Mouse (Mus musculus) bone marrow macrophage, adult 2 months (primary cell): ENCODE data around the gene Tbx3. TPM values are rescaled to one million over a fixed set of nuclear protein-coding genes. Genes with fewer than 3 reads are reported as not detected.

Source experiments
- H3K27ac ChIP-seq: 2 replicates; pipeline ENCODE4 v1.5.1; 2012; ENCODE audit warnings: low read depth, low read length; ENCODE audit not compliant: insufficient read depth
- H3K4me1 ChIP-seq: 2 replicates; pipeline ENCODE4 v1.6.1; 2012; ENCODE audit warnings: low read length; ENCODE audit not compliant: control insufficient read depth, insufficient read depth
- H3K4me3 ChIP-seq: 2 replicates; pipeline ENCODE4 v1.5.1; 2012; ENCODE audit warnings: mild to moderate bottlenecking, low read length, moderate library complexity; ENCODE audit not compliant: insufficient read depth
- CTCF ChIP-seq: IDR thresholded peaks from 2 replicates; pipeline ENCODE4 v1.5.1; 2012; ENCODE audit warnings: low read depth, mild to moderate bottlenecking, low read length, moderate library complexity
- POLR2A ChIP-seq: IDR thresholded peaks from 2 replicates; pipeline ENCODE4 v1.6.1; 2012; ENCODE audit warnings: mild to moderate bottlenecking, low read depth, low read length, borderline replicate concordance
- polyA plus RNA-seq: library from polyadenylated mRNA; stranded (reverse); fragments of >200 nt; gene quantifications from 2 replicates; pipeline ENCODE4 v1.2.4, GENCODE M21; 2012; ENCODE audit not compliant: missing spikeins, insufficient read depth, insufficient read length

The Tbx3 gene
- polyA plus RNA-seq, 1 experiment, result not detected

DNA sequence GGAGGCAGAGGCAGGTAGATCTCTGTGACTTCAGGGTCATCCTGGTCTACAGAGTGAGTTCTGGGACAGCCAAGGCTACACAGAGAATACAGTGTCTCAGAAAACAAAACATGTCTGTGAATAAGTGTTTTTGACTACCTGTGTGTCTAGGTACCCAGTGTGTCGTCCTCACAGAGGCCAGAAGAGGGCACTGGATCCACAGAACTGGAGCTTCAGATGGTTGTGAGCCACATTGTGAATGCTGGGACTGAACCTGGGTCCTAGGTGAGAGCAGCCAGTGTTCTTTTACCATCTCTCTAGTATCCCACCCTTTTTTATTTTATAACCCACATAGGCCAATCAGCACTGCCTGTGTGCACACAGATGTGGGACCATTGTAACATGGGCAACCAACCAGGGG is 32.6 kb downstream of the Tbx3 start:
- Histone ChIP-seq H3K27ac (no peak overlapping the region), H3K4me1 (no peaks in the 10 kb centered on the region), H3K4me3 (no peak overlapping the region)
- TF ChIP-seq POLR2A, result no peak
- no peak for TF ChIP-seq CTCF

DNA sequence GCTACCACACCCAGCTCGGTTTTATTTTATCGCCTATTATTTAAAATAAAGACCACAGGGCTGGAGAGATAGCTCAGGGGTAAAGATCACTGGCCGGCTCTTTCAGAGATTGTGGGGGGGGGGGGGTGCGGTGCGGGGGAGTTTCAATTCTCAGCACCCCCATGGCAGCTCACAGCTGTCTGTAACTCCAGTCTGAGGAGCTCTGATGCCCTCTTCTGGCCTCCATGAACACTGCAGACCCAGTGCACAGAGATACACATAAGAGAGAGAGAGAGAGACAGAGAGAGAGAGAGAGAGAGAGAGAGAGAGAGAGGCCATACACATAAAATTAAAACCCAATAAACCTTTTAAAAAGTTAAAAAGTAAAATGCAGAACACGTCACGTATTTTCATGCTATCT is 34.4 kb downstream of the Tbx3 start:
- no peaks in the 10 kb centered on the region for H3K4me1 ChIP-seq
- H3K4me3 ChIP-seq, result no peak overlapping the region
- no peak for TF ChIP-seq POLR2A
- no peak for TF ChIP-seq CTCF
- no peak overlapping the region for H3K27ac ChIP-seq

DNA sequence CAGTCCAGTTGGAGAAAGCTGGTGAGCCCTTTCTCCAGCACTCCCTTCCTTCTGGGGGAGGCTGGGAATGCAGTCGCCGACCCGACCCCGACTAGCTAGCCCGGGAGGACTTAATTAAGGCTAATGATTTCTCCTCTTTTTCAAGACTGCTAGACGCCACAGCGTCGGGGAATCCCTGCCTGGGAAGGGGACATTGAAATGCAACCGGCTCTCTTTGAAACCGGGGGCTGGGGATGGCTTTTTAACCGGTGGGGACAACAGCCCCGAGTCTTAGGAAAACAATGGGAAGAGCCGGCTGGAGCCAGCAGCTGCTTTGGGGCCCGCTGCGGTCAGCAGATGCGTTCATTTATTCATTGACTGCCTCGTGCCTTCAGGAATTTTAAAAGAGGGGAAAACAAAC is 36.0 kb downstream of the Tbx3 start:
- H3K4me3 ChIP-seq, result no peak overlapping the region

DNA sequence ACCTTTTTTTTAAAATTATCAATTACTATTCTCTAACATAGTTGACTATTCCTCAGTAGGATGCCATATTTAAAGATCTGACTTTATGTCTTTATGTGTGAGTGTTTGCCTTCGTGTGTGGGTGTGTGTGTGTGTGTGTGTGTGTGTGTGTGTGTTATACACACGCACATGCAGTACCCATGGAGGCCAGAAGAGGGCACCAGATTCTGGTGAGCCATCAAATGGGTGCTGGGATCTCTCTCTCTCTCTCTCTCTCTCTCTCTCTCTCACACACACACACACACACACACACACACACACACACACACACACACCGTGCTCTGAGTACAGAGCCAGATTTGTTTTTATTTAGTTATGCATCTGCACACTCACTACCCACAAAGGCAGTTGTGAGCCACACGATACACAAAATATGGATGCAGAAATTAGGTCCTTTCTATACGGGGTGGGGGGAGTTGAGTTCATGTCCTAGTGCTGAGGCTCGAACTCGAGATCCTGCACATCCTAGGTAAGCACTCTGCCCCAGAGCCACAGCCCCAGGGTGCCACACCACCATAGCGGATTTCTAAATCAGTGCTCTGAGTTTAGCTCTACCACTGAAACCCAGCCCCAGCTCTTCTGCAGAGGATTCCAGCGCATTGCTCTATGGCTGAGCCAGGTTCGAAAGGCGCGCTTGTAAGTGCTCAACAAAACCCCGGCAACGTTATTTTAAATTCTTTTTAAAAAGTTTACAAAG is 38.5 kb downstream of the Tbx3 start:
- no peak for TF ChIP-seq POLR2A
- TF ChIP-seq CTCF, result no peak
- H3K4me1 ChIP-seq, result no peaks in the 10 kb centered on the region

More for the DNA sequence above, 36.0 kb downstream of the Tbx3 start:
- Histone ChIP-seq H3K4me1 (no peaks in the 10 kb centered on the region), H3K27ac (no peak overlapping the region)
- TF ChIP-seq POLR2A (no peak), CTCF (no peak)

DNA sequence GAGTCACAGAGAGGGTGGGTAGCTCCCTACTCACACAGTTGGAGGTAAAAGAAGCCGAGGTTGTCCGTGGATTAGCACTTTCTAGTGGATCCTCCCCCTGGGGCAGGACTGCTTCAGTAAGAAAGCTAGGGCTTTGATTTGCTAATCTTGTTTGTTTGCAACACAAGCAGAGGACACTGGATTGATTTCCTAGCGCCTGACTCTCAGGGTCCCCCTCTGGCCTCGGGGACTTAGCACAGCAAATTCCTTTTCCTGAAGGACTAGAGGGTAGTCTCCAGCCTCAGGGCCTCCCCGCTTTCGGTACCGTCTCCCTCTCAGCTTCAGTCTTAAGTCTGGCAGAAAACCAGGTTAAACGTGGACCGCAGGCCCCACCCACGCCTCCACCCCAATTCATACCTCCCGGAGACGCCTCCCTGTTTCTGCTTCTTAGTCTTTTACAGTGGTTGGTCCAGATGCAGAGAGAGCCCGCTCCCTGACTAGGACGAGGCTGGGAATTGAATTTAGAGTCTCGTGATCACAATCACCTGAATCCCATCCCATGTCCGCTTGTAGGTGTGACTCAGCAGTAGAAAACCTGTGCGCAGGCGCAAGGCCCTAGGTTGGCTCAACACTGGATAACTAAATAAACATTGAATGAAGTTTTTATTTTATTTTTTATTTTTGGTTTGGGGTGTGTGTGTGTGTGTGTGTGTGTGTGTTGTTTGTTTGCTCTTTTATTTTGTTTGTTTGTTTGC is 39.5 kb downstream of the Tbx3 start:
- H3K4me3 ChIP-seq, result no peak overlapping the region
- TF ChIP-seq CTCF (no peak), POLR2A (no peak)
- no peaks in the 10 kb centered on the region for H3K4me1 ChIP-seq
- H3K27ac ChIP-seq, result no peak overlapping the region

More for the DNA sequence above, 38.5 kb downstream of the Tbx3 start:
- Histone ChIP-seq H3K27ac (no peak overlapping the region), H3K4me3 (no peak overlapping the region)

DNA sequence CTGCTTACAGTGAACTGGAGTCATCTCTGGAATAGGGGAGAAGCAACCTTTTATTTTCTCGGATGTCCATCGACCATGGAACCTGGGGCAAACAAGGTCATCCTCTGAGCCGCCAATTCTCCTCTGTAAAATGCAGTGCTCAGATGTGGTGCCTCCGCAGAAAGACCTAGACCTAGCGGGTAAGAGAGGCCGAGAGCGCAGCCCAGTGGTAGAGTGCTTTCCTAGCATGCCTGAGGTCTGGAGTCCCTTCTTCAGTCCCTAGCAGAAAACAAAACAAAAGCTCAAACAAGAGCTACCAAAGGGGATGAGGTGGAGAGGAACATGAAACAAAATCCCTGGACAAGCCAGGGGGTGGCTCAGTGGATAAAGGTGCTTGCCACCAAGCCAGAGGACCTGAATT is 40.3 kb downstream of the Tbx3 start:
- TF ChIP-seq CTCF (no peak), POLR2A (no peak)
- H3K4me1 ChIP-seq, result no peaks in the 10 kb centered on the region
- no peak overlapping the region for H3K27ac ChIP-seq
- H3K4me3 ChIP-seq, result no peak overlapping the region

DNA sequence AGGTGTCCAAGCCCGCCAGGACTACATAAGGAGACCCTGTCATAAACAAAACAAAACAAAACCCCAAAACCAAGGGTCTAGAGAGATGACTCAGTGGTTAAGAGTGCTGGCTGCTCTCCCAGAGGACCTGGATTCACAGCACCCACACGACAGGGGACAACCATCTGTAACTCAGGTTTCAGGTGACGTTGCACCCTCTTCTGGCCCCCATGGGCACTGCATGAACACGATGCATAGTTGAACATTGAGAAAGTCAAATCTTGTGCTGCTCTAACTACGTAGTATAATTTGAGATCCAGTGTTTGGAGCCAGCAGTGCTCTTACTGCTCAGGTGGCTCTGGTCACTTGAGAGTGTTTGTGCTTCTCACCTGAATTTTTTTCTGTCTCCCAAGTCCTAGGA is 41.2 kb downstream of the Tbx3 start:
- H3K4me3 ChIP-seq, result no peak overlapping the region
- TF ChIP-seq POLR2A, result no peak

DNA sequence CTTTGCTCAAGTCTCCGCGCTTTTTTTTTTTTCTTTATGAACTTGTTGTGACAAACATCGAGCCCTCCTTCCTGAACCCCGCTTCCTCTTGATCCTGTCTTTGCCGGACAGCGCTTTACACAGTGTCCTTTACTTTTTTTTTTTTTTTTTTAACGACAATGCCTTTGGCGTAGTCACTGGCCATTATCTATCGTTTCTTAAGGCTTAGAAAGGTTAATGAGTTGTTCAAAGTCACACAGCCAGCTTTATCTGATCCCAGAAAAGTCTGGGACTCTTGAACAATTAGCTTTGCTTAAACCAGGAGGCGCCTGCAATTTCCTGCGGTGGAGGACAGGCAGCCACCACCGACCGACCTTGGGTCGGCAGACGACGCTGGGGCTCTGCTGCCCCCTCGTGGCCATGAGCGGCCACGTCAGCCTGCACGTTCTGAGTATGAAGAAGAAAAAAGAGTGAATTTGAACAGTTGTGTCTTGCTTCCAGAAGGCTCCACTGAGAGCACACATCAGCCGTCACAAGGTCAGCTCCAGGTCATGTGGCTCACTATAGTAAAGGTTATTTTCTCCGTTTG is 42.3 kb downstream of the Tbx3 start:
- TF ChIP-seq CTCF (peak; percentile 63), POLR2A (no peak)
- Histone ChIP-seq H3K4me3 (no peak overlapping the region), H3K27ac (no peak overlapping the region), H3K4me1 (no peaks in the 10 kb centered on the region)

More for the DNA sequence above, 41.2 kb downstream of the Tbx3 start:
- H3K27ac ChIP-seq, result no peak overlapping the region
- H3K4me1 ChIP-seq, result no peaks in the 10 kb centered on the region

DNA sequence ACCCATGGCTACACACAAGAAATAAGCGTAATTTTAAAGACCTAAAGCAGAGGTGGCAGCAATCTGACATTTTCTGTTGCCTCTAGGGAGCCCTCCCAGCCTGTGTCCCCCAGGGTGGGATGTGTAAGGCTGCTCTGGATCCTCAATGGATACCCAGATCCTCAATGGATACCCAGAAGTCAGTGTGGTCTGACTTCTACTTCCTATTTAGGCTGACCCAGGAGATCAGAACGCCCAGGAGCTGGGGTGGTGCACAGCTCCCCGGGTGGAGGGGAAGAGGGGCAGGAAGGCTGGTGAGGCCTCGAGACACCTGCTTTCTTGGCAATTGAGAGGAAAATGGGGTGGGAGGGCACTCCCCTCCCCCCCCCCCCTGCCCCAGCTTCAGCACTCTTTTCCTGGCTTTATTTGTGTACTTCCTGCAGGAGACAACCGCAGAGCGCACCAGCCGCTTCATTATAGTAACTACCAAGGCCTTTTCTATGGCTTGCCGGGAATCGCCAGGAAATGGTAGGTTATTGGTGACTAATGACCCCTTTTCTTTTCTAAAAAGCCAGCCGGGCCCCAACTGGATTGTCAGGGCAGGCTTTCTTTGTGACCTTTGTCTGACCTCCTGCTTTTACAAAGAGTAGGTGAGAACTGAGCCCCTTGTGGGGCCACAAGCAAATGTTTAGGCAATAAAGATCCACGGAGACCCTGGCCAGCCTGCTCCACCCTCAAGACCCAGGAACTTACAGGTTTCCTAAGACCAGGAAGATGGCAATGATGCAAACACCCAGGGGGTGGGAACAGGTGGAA is 50.2 kb downstream of the Tbx3 start:
- Histone ChIP-seq H3K4me3 (no peak overlapping the region), H3K27ac (no peak overlapping the region), H3K4me1 (no peaks in the 10 kb centered on the region)
- TF ChIP-seq POLR2A, result no peak

DNA sequence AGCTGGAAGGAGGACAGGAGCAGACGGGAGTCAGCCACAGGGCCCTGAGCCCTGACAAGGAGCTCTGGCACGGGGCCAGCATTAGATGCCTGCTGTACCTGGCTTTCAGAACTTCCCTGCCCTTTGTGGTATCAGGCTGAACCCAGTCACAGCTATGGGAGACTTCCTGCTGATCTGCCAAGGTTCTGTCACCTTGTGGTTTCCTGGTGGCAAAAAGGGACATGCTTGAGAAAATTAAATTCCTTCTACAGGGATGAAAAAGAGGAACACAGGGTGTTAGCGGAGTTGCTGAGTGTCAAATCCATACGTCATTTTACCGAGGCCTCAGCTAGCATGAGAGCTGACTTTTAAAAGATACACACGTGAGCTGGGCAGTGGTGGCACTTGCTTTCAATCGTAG is 62.5 kb downstream of the Tbx3 start:
- Histone ChIP-seq H3K4me1 (no peaks in the 10 kb centered on the region), H3K27ac (no peak overlapping the region), H3K4me3 (no peak overlapping the region)
- no peak for TF ChIP-seq CTCF
- no peak for TF ChIP-seq POLR2A

Other genes with a start within 250 kb of the Tbx3 start
- gene Tbx5, start 162.0 kb downstream of the Tbx3 start, polyA plus RNA-seq, result not detected in 2 replicates